Mouse (Mus musculus): Measurements from ENCODE around the gene Tmem9b. TPM values are rescaled to one million over a fixed set of nuclear protein-coding genes. Genes with fewer than 3 reads are reported as not detected.

Gene Tmem9b
- 35.2 and 36.7 TPM in 2 replicates for polyA plus RNA-seq (2016; fragmentation: Nextera tagmentation; extraction: Ambion mirVana)

GRCm38 (mm10) chr7:109752008-109752925 lies at the start of gene Tmem9b:
Tmem9b (minus strand) TSS chr7:109752875.
- Histone ChIP-seq H3K9me3 (no peaks in the 10 kb centered on the region), H3K4me3 (peak within 1 kb of the TSS; percentile 79), H3K4me2 (replicated peaks) (peak within 1 kb of the TSS; percentile 80), H3K36me3 (no peaks in the 10 kb centered on the region), H3K9ac (peak within 1 kb of the TSS; percentile 81), H3K27ac (peak within 1 kb of the TSS; percentile 61), H3K4me1 (peaks cover 6% of the 10 kb centered on the region), H3K27me3 (no peaks in the 10 kb centered on the region)
- ATAC-seq (ENCODE audit: insufficient number of reproducible peaks, insufficient read depth, low FRiP score, low TSS enrichment): peak; percentile 80
- WGBS: under 1% methylated on average over 74 of the region's 74 CpGs

- no peak overlapping the region for H3K4me2 ChIP-seq (replicated peaks)
- H3K9me3 ChIP-seq: no peaks in the 10 kb centered on the region
- 90% methylated on average over 4 of the region's 4 CpGs for WGBS
- no peak overlapping the region for H3K4me3 ChIP-seq
- no peaks in the 10 kb centered on the region for H3K27me3 ChIP-seq
- no peak for ATAC-seq (ENCODE audit: insufficient number of reproducible peaks, insufficient read depth, low FRiP score, low TSS enrichment)
- H3K9ac ChIP-seq: no peak overlapping the region
- H3K36me3 ChIP-seq: no peaks in the 10 kb centered on the region
- H3K27ac ChIP-seq: no peak overlapping the region
- no peaks in the 10 kb centered on the region for H3K4me1 ChIP-seq
Measured at GRCm38 (mm10) chr7:109800626-109801025, 48.0 kb upstream of the Tmem9b start.

GRCm38 (mm10) chr7:109799168-109799567 lies 46.5 kb upstream of the Tmem9b start:
- no peak overlapping the region for H3K9ac ChIP-seq
- H3K27ac ChIP-seq: no peak overlapping the region
- H3K4me1 ChIP-seq: no peaks in the 10 kb centered on the region
- 86% methylated on average over 11 of the region's 11 CpGs for WGBS
- no peak for ATAC-seq (ENCODE audit: insufficient number of reproducible peaks, insufficient read depth, low FRiP score, low TSS enrichment)
- H3K27me3 ChIP-seq: no peaks in the 10 kb centered on the region
- H3K36me3 ChIP-seq: no peaks in the 10 kb centered on the region
- no peak overlapping the region for H3K4me2 ChIP-seq (replicated peaks)
- H3K9me3 ChIP-seq: no peaks in the 10 kb centered on the region
- H3K4me3 ChIP-seq: no peak overlapping the region

GRCm38 (mm10) chr7:109795564-109795963 lies 42.9 kb upstream of the Tmem9b start:
- WGBS: 73% methylated on average over 5 of the region's 5 CpGs
- Histone ChIP-seq H3K4me3 (no peak overlapping the region), H3K4me1 (no peaks in the 10 kb centered on the region), H3K27me3 (no peaks in the 10 kb centered on the region), H3K4me2 (replicated peaks) (no peak overlapping the region), H3K9ac (no peak overlapping the region), H3K27ac (no peak overlapping the region), H3K9me3 (no peaks in the 10 kb centered on the region), H3K36me3 (no peaks in the 10 kb centered on the region)
- ATAC-seq (ENCODE audit: insufficient number of reproducible peaks, insufficient read depth, low FRiP score, low TSS enrichment): no peak

GRCm38 (mm10) chr7:109794556-109794955 lies 41.9 kb upstream of the Tmem9b start:
- H3K27me3 ChIP-seq: no peaks in the 10 kb centered on the region
- no peak overlapping the region for H3K9ac ChIP-seq
- no peak for ATAC-seq (ENCODE audit: insufficient number of reproducible peaks, insufficient read depth, low FRiP score, low TSS enrichment)
- 63% methylated on average over 2 of the region's 2 CpGs for WGBS
- no peaks in the 10 kb centered on the region for H3K9me3 ChIP-seq
- no peak overlapping the region for H3K4me2 ChIP-seq (replicated peaks)
- H3K4me3 ChIP-seq: no peak overlapping the region
- H3K27ac ChIP-seq: no peak overlapping the region
- H3K36me3 ChIP-seq: no peaks in the 10 kb centered on the region
- no peaks in the 10 kb centered on the region for H3K4me1 ChIP-seq

- Histone ChIP-seq H3K4me2 (replicated peaks) (no peak overlapping the region), H3K9ac (no peak overlapping the region), H3K4me1 (no peaks in the 10 kb centered on the region), H3K27ac (no peak overlapping the region), H3K36me3 (no peaks in the 10 kb centered on the region), H3K4me3 (no peak overlapping the region), H3K9me3 (no peaks in the 10 kb centered on the region), H3K27me3 (no peaks in the 10 kb centered on the region)
- no peak for ATAC-seq (ENCODE audit: insufficient number of reproducible peaks, insufficient read depth, low FRiP score, low TSS enrichment)
- WGBS: 77% methylated on average over 2 of the region's 2 CpGs
Measured at GRCm38 (mm10) chr7:109792759-109793158, 40.1 kb upstream of the Tmem9b start.

- ATAC-seq (ENCODE audit: insufficient number of reproducible peaks, insufficient read depth, low FRiP score, low TSS enrichment): no peak
- WGBS: 60% methylated on average over 3 of the region's 3 CpGs
- H3K4me2 ChIP-seq (replicated peaks): no peak overlapping the region
Measured at GRCm38 (mm10) chr7:109790818-109791217, 38.1 kb upstream of the Tmem9b start.

GRCm38 (mm10) chr7:109787860-109788259 lies 35.2 kb upstream of the Tmem9b start:
- WGBS: 86% methylated on average over 2 of the region's 2 CpGs
- Histone ChIP-seq H3K27me3 (peaks cover 4% of the 10 kb centered on the region), H3K27ac (no peak overlapping the region), H3K4me2 (replicated peaks) (no peak overlapping the region), H3K9ac (no peak overlapping the region), H3K36me3 (no peaks in the 10 kb centered on the region), H3K4me3 (no peak overlapping the region), H3K9me3 (no peaks in the 10 kb centered on the region), H3K4me1 (no peaks in the 10 kb centered on the region)
- ATAC-seq (ENCODE audit: insufficient number of reproducible peaks, insufficient read depth, low FRiP score, low TSS enrichment): no peak

More at GRCm38 (mm10) chr7:109790818-109791217, 38.1 kb upstream of the Tmem9b start:
- H3K4me3 ChIP-seq: no peak overlapping the region
- no peaks in the 10 kb centered on the region for H3K4me1 ChIP-seq
- no peak overlapping the region for H3K9ac ChIP-seq
- no peak overlapping the region for H3K27ac ChIP-seq
- H3K36me3 ChIP-seq: no peaks in the 10 kb centered on the region
- H3K9me3 ChIP-seq: no peaks in the 10 kb centered on the region
- H3K27me3 ChIP-seq: no peaks in the 10 kb centered on the region

- no peak for ATAC-seq (ENCODE audit: insufficient number of reproducible peaks, insufficient read depth, low FRiP score, low TSS enrichment)
- Histone ChIP-seq H3K27ac (no peak overlapping the region), H3K4me2 (replicated peaks) (no peak overlapping the region), H3K36me3 (no peaks in the 10 kb centered on the region), H3K9ac (no peak overlapping the region), H3K27me3 (peaks cover 48% of the 10 kb centered on the region), H3K4me1 (peaks cover 10% of the 10 kb centered on the region; the same call in 1 of the 2 replicates), H3K4me3 (no peak overlapping the region), H3K9me3 (no peaks in the 10 kb centered on the region)
- 40% methylated on average over 7 of the region's 7 CpGs for WGBS
Measured at GRCm38 (mm10) chr7:109783281-109783680, 30.6 kb upstream of the Tmem9b start.

GRCm38 (mm10) chr7:109781470-109782203 lies 29.0 kb upstream of the Tmem9b start, which contains the start of gene Nrip3:
Nrip3 (minus strand) TSS chr7:109782025.
- Histone ChIP-seq H3K9ac (peak within 1 kb of the TSS; percentile 42; the same call in 1 of the 2 replicates), H3K36me3 (no peaks in the 10 kb centered on the region), H3K9me3 (no peaks in the 10 kb centered on the region), H3K27me3 (peaks cover 50% of the 10 kb centered on the region), H3K4me3 (peak within 1 kb of the TSS; percentile 52), H3K27ac (no peak within 1 kb of the TSS), H3K4me2 (replicated peaks) (peak within 1 kb of the TSS; percentile 99), H3K4me1 (peaks cover 10% of the 10 kb centered on the region; the same call in 1 of the 2 replicates)
- 1% methylated on average over 52 of the region's 52 CpGs for WGBS
- ATAC-seq (ENCODE audit: insufficient number of reproducible peaks, insufficient read depth, low FRiP score, low TSS enrichment): peak; percentile 76

- H3K36me3 ChIP-seq: no peaks in the 10 kb centered on the region
- H3K4me2 ChIP-seq (replicated peaks): peak overlapping the region; percentile 99
- H3K9ac ChIP-seq: peak overlapping the region; percentile 42; the same call in 1 of the 2 replicates
- peaks cover 50% of the 10 kb centered on the region for H3K27me3 ChIP-seq
- ATAC-seq (ENCODE audit: insufficient number of reproducible peaks, insufficient read depth, low FRiP score, low TSS enrichment): peak; percentile 52; the same call in 1 of the 2 replicates
- H3K4me1 ChIP-seq: peaks cover 10% of the 10 kb centered on the region; the same call in 1 of the 2 replicates
- WGBS: under 1% methylated on average over 24 of the region's 24 CpGs
- H3K27ac ChIP-seq: no peak overlapping the region
- peak overlapping the region; percentile 52 for H3K4me3 ChIP-seq
- H3K9me3 ChIP-seq: no peaks in the 10 kb centered on the region
Measured at GRCm38 (mm10) chr7:109781087-109781469, 28.4 kb upstream of the Tmem9b start.
